Mouse (Mus musculus) left cerebral cortex, postnatal 25 days (tissue): ENCODE results near the gene Rbmxl2. TPM values are rescaled to one million over a fixed set of nuclear protein-coding genes. Genes with fewer than 3 reads are reported as not detected.

Source experiments
- DNase-seq, 2 experiments: peaks; one replicate each; pipeline ENCODE4 v3.0.0; 2022; ENCODE audit warnings: low spot score in 2 of 2, mixed read lengths in 1 of 2
- intact Hi-C: fragments of 180-260 bp; cut with DNase I; formaldehyde crosslinking; loops from one replicate; pipeline ENCODE4 v1.15.1; 2025
- total RNA-seq, 2 experiments: library from RNA; stranded (reverse); gene quantifications; 2 replicates each; pipeline ENCODE4 v1.2.3; 2021

The Rbmxl2 gene
- not detected for total RNA-seq

- intact Hi-C loops, result no loop called here
- DNase-seq, result no peak
Measured at GRCm38 (mm10) chr7:107209204-107209860, at the start of gene Rbmxl2. Gene Rbmxl2, plus strand, starts transcription at chr7:107209445.

- DNase-seq, result no peak
Measured at GRCm38 (mm10) chr7:107166690-107167089, 42.6 kb upstream of the Rbmxl2 start, which contains the start of gene Nlrp14. Gene Nlrp14, plus strand, starts transcription at chr7:107166990.

GRCm38 (mm10) chr7:107180406-107180805 is 28.8 kb upstream of the Rbmxl2 start:
- intact Hi-C loops, result no loop called here
- no peak for DNase-seq

More at GRCm38 (mm10) chr7:107166690-107167089, 42.6 kb upstream of the Rbmxl2 start, which contains the start of gene Nlrp14:
- intact Hi-C loops, result no loop called here

GRCm38 (mm10) chr7:107201817-107202216 is 7.4 kb upstream of the Rbmxl2 start:
- DNase-seq, result no peak
- intact Hi-C loops, result no loop called here

DNA sequence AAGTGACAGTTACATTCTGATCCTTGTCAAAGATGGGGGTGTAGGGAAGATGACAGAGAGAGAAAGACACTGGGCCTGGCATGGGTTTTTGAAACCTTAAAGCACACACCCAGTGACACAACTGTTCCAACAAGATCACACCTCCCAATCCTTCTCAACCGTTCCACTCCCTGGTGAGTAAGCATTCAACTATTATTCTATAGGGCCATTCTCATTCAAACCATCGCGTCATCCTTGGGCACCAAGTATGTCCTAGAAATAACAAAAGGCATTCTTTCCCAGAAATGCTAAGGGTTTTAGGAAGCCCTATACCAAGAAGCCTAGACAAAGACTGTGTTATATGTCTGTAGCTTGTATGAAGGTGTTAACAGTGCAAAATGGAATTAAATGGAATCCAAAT is 1.4 kb upstream of the Rbmxl2 start:
- intact Hi-C loops, result no loop called here
- DNase-seq, result no peak

DNA sequence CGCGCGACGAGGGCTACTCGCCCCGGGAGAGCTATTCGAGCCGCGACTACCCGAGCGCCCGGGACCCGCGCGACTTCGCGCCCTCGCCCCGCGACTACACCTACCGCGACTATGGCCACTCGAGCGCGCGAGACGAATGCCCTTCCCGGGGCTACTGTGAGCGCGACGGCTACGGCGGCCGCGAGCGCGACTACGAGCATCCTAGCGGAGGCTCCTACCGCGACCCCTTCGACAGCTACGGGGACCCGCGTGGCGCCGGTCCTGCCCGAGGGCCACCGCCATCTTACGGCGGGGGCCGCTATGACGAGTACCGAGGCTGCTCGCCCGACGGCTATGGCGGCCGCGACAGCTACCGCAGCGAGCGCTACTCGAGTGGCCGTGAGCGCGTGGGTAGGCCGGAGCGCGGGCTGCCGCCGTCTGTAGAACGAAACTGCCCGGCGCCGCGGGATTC is 906 bp downstream of the Rbmxl2 start:
- DNase-seq, result no peak
- intact Hi-C loops, result loop anchor here (5.0 kb wide), 1 partner anchor 577 kb away; no protein-coding TSS in a partner anchor

DNA sequence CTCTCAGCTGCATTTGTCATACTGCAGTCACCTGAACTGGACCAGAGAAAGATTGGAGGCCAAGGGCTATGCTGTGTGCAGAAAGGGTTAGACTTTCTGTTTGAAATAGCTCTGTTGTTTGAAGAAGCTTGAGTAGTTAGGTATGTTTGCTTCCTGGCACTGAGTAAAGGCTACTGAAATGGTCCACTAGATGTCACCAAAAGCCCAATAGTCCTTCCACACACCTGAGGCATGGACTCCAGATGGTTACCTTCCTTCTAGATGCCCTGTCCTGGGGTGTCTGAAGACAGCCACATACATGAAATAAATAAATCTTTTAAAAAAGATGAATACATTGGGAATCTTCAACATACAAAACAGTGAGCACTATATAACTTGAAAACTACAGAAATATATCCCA is 6.5 kb downstream of the Rbmxl2 start:
- peak; percentile 12 to 13 for DNase-seq
- intact Hi-C loops, result loop anchor here (2.0 kb wide), 1 partner anchor 311 kb away; no protein-coding TSS in a partner anchor

- intact Hi-C loops, result no loop called here
- DNase-seq, result no peak
Measured at GRCm38 (mm10) chr7:107216845-107217244, 7.6 kb downstream of the Rbmxl2 start.

DNA sequence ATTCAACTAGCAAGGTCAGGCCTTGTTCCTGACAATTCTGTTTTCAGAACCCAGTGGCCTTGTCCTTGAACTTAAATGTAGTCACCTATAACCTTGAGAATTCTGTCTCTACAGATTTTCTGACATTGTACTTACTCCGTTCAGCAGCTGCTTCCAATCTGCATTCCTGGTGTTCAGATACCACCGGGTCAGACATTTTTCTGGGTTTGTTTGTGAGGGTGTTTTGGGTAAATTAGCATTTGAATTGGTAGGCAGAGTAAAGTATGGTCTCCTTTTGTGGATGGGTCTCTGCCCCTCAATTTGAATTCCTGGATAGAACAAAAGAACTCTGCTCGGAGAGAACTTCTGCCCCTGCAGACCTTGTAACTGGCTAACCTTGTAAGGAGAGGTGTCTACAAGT is 27.6 kb downstream of the Rbmxl2 start:
- DNase-seq, result no peak
- intact Hi-C loops, result loop anchor here (5.0 to 10.0 kb wide), 3 partner anchors 290 to 508 kb away; no protein-coding TSS in a partner anchor

DNA sequence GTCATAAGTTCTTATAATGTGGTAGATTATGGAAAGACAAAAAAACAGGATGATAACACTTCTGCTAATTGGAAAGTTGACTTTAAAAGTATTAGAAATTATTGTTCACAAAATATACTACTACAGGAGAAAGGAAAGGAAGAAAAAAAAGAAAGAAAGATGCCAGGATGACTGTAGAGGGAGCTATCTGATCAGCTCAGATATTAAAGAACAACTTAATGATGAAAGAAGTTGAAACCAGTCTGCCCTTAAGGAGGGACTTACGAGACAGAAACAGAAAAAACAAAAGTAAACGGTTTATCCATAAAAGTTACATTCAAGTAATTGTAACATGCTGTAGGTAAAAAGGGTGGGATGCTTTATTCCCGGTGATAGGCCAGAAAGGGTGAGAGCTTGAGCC is 28.3 kb downstream of the Rbmxl2 start:
- DNase-seq, result no peak
- intact Hi-C loops, result loop anchor here (5.0 to 10.0 kb wide), 3 partner anchors 290 to 507 kb away; no protein-coding TSS in a partner anchor

GRCm38 (mm10) chr7:107241371-107241883 is 32.2 kb downstream of the Rbmxl2 start:
- intact Hi-C loops, result no loop called here
- no peak for DNase-seq

DNA sequence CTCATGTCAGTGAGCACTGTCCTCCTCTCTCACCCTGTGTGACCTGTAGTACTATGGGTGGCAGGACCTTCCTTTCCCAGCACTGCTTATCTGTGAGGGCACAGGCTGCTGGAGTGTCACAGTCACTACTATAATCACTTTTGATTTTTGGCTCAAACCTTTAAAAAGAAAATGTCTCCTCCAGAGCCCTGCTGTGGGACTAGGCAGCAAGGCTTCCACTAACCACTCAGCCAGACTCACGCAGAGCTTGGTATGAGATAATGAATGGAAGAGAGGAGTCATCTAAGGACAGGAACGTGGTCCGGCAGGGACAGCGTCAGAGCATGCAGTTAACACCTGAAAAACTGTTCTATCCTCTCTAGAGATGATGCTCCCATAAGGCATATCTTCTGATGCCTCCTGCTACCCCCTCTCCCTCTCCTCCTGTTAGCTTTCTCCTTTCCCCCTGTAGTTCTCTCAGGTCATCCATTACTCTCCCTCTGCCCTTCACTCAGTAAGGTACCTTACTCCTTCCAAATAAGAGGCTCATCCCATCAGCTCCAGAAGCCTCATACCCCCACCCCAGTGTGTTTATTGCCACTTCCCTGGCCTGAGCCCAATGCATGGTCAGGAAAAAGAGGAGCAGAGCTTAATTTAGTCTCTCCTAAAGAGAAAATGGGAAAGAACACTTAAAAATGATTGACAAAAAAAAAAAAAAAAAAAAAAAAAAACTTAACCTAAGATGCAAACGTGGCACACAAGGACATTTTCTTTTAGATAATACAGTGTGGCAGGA is 41.2 kb downstream of the Rbmxl2 start:
- DNase-seq, result no peak
- intact Hi-C loops, result no loop called here

DNA sequence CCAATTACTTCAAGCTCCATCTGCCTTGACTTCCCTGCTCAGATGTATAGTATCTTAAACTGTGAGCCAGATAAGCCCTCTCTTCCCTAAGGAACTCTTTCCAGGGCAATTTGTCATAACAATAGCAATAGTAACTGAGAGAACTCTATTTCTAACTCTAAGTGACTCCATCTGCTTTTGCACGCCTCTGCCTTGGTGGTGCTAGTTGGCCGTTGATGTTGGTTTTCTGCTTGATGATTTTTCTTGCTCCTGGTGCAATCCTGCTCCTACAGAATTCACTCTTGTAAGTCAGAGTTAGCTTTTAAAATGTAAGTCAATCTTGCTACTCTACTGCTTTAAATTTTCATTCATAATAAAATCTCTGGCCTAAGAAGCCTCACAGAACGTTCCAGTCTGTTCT is 44.1 kb downstream of the Rbmxl2 start:
- intact Hi-C loops, result no loop called here
- DNase-seq, result peak; percentile 6 to 72

DNA sequence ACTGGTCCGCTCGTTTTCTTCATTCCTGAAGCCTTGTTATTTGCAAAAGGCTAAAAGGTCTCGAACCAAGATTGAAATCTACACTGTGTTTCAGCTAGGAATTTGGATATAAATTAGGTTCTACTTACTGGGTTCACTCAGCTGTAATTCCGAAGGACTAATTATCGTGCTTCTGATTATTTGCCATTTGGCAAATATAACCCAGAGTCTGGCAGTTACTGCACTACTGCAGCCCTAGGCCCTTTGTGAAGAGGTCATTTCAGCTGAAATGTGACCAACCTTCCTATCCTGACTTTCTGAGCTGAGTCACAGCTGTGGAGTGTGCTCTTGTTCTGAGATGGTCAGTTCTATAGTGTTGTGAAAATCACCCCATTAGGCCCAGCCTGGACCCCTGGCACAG is 50.7 kb downstream of the Rbmxl2 start:
- no peak for DNase-seq

More for the DNA sequence above, 50.7 kb downstream of the Rbmxl2 start:
- intact Hi-C loops, result no loop called here

Other genes starting within 250 kb of the Rbmxl2 start
- gene Olfr6, start 245.5 kb upstream of the Rbmxl2 start, total RNA-seq, result not detected
- gene Olfr711, start 234.0 kb upstream of the Rbmxl2 start, total RNA-seq, result not detected
- not detected for gene Olfr2, start 203.4 kb upstream of the Rbmxl2 start, total RNA-seq
- gene Olfr713, start 178.3 kb upstream of the Rbmxl2 start, total RNA-seq, result not detected
- not detected for gene Olfr714, start 138.5 kb upstream of the Rbmxl2 start, total RNA-seq
- gene Olfr17, start 116.2 kb upstream of the Rbmxl2 start, total RNA-seq, result not detected
- gene Olfr715b, start 99.1 kb upstream of the Rbmxl2 start, total RNA-seq, result not detected
- not detected for gene Olfr715, start 78.4 kb upstream of the Rbmxl2 start, total RNA-seq
- gene Olfr716, start 71.1 kb upstream of the Rbmxl2 start, total RNA-seq, result not detected
- gene Nlrp14, start 42.5 kb upstream of the Rbmxl2 start, total RNA-seq, result not detected
- gene Syt9, start 161.3 kb downstream of the Rbmxl2 start, total RNA-seq, result 10 to 100 TPM in 1 of 2 experiments, 1 to 10 TPM in 1; 9.1 to 10.4 TPM